Mouse (Mus musculus) neutrophil, adult 83 days (primary cell): ENCODE data around the gene Krtap4-16. TPM values are rescaled to one million over a fixed set of nuclear protein-coding genes. Genes with fewer than 3 reads are reported as not detected.

ENCODE experiments used
- total RNA-seq, 2 experiments: library from RNA; stranded (reverse); gene quantifications; one replicate each; pipeline ENCODE4 v1.2.4; 2023

Gene Krtap4-16
- not detected for total RNA-seq

GRCm38 (mm10) chr11:99851508-99851907, at the start of gene Krtap4-16:
Gene Krtap4-16, minus strand, starts transcription at chr11:99851608.

GRCm38 (mm10) chr11:99878887-99879286, 27.5 kb upstream of the Krtap4-16 start, which contains the start of gene Gm11567:
Gene Gm11567, plus strand, starts transcription at chr11:99879187.

GRCm38 (mm10) chr11:99873089-99873488, 21.7 kb upstream of the Krtap4-16 start, which contains the start of gene Krtap9-1:
Gene Krtap9-1, plus strand, starts transcription at chr11:99873389.

GRCm38 (mm10) chr11:99864176-99864575, 12.8 kb upstream of the Krtap4-16 start, which contains the start of gene Gm11559:
Gene Gm11559, plus strand, starts transcription at chr11:99864476.

GRCm38 (mm10) chr11:99857617-99858016, 6.2 kb upstream of the Krtap4-16 start, which contains the start of gene Gm11568:
Gene Gm11568, plus strand, starts transcription at chr11:99857917.

GRCm38 (mm10) chr11:99837966-99838365, 13.4 kb downstream of the Krtap4-16 start, which contains the start of gene 2300003K06Rik:
Gene 2300003K06Rik, minus strand, starts transcription at chr11:99838066.

GRCm38 (mm10) chr11:99815566-99815965, 35.8 kb downstream of the Krtap4-16 start, which contains the start of gene Gm11564:
Gene Gm11564, minus strand, starts transcription at chr11:99815666.

GRCm38 (mm10) chr11:99809792-99810191, 41.6 kb downstream of the Krtap4-16 start, which contains the start of gene Krtap4-13:
Gene Krtap4-13, minus strand, starts transcription at chr11:99809892.

GRCm38 (mm10) chr11:99804346-99804745, 47.1 kb downstream of the Krtap4-16 start, which contains the start of gene Gm11554:
Gene Gm11554, minus strand, starts transcription at chr11:99804446.

Other genes starting within 250 kb of the Krtap4-16 start
- not detected for gene Gm11938, start 248.3 kb downstream of the Krtap4-16 start, total RNA-seq
- not detected for gene Gm11937, start 241.4 kb downstream of the Krtap4-16 start, total RNA-seq
- not detected for gene Krtap2-4, start 236.8 kb downstream of the Krtap4-16 start, total RNA-seq
- not detected for gene Gm11562, start 231.2 kb downstream of the Krtap4-16 start, total RNA-seq
- gene Krtap4-1, start 223.4 kb downstream of the Krtap4-16 start, total RNA-seq, result not detected
- not detected for gene Krtap4-2, start 216.5 kb downstream of the Krtap4-16 start, total RNA-seq
- not detected for gene Krtap4-7, start 207.5 kb downstream of the Krtap4-16 start, total RNA-seq
- gene Gm11555, start 201.4 kb downstream of the Krtap4-16 start, total RNA-seq, result not detected
- not detected for gene Gm11563, start 192.6 kb downstream of the Krtap4-16 start, total RNA-seq
- gene Krtap4-6, start 185.6 kb downstream of the Krtap4-16 start, total RNA-seq, result not detected
- not detected for gene Gm14190, start 160.9 kb downstream of the Krtap4-16 start, total RNA-seq
- not detected for gene Gm14180, start 117.3 kb downstream of the Krtap4-16 start, total RNA-seq
- not detected for gene Gm11595, start 78.7 kb downstream of the Krtap4-16 start, total RNA-seq
- gene Krtap4-8, start 70.9 kb downstream of the Krtap4-16 start, total RNA-seq, result not detected
- not detected for gene Krtap4-9, start 66.4 kb downstream of the Krtap4-16 start, total RNA-seq
- not detected for gene Gm11596, start 58.1 kb downstream of the Krtap4-16 start, total RNA-seq
- gene Gm11569, start 52.7 kb downstream of the Krtap4-16 start, total RNA-seq, result not detected
- gene Gm11554, start 47.2 kb downstream of the Krtap4-16 start, total RNA-seq, result not detected
- not detected for gene Krtap4-13, start 41.7 kb downstream of the Krtap4-16 start, total RNA-seq
- gene Gm11564, start 35.9 kb downstream of the Krtap4-16 start, total RNA-seq, result not detected
- not detected for gene 2300003K06Rik, start 13.5 kb downstream of the Krtap4-16 start, total RNA-seq
- gene Gm11568, start 6.3 kb upstream of the Krtap4-16 start, total RNA-seq, result not detected
- not detected for gene Gm11559, start 12.9 kb upstream of the Krtap4-16 start, total RNA-seq
- not detected for gene Krtap9-1, start 21.8 kb upstream of the Krtap4-16 start, total RNA-seq
- gene Gm11567, start 27.6 kb upstream of the Krtap4-16 start, total RNA-seq, result not detected
- not detected for gene Krtap31-1, start 56.3 kb upstream of the Krtap4-16 start, total RNA-seq
- gene Gm11565, start 63.1 kb upstream of the Krtap4-16 start, total RNA-seq, result not detected
- not detected for gene Krtap31-2, start 84.7 kb upstream of the Krtap4-16 start, total RNA-seq
- gene Krtap9-5, start 96.9 kb upstream of the Krtap4-16 start, total RNA-seq, result not detected
- not detected for gene Krtap29-1, start 127.4 kb upstream of the Krtap4-16 start, total RNA-seq
- not detected for gene Krtap16-1, start 135.0 kb upstream of the Krtap4-16 start, total RNA-seq
- gene Krtap17-1, start 142.4 kb upstream of the Krtap4-16 start, total RNA-seq, result not detected
- not detected for gene Krt33a, start 164.6 kb upstream of the Krtap4-16 start, total RNA-seq
- gene Krt33b, start 178.3 kb upstream of the Krtap4-16 start, total RNA-seq, result not detected
- gene Krt34, start 189.9 kb upstream of the Krtap4-16 start, total RNA-seq, result not detected
- not detected for gene Krt31, start 198.9 kb upstream of the Krtap4-16 start, total RNA-seq
- not detected for gene Krt32, start 236.6 kb upstream of the Krtap4-16 start, total RNA-seq
- not detected for gene Krt35, start 244.6 kb upstream of the Krtap4-16 start, total RNA-seq